Mouse (Mus musculus): Measurements from ENCODE around the gene Ythdf2. TPM values are rescaled to one million over a fixed set of nuclear protein-coding genes. Genes with fewer than 3 reads are reported as not detected.

Ythdf2 gene
- total and polyA plus RNA-seq, 2 experiments from 2014 or later: 28.7 to 52.4 TPM

DNA sequence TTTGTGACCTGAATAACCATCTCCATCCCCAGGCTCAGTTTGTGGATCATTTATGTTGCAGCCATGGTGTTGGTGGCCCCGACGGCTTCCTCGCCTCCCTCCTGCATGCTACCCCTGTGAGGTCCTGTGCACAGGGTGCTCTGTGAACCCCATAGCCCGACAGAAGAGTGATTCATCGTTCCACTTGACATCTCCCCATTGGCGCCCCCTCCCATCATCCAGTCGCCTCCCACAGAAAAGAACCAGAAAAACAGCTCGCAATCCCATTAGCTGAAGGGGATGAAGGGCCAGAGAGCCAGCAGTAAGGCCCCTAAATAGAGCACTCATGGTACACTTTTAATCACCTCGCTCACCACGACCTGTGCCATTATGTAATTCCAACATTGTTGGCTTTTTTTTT, 35.6 kb downstream of the Ythdf2 start:
- ATAC-seq (ENCODE audit: insufficient read depth, low read depth) (no peak), DNase-seq (ENCODE audit: low spot score) (no peak)
- H3K36me3 ChIP-seq (replicated peaks; ENCODE audit: control insufficient read depth, insufficient read depth, low read length): no peaks in the 10 kb centered on the region
- no peak overlapping the region for H3K9ac ChIP-seq (replicated peaks; ENCODE audit: low read depth, low read length)
- no peak overlapping the region for H3K27ac ChIP-seq (ENCODE audit: low read depth)
- no peak overlapping the region for H3K4me2 ChIP-seq (ENCODE audit: low read depth, low read length)
- H3K4me3 ChIP-seq (ENCODE audit: low read depth, low read length): no peak overlapping the region
- no peak for TF ChIP-seq CTCF (IDR thresholded peaks at IDR 0.05; ENCODE audit: low read depth)
- no peak for TF ChIP-seq EP300 (IDR thresholded peaks at IDR 0.05; ENCODE audit: low read depth)
- no peaks in the 10 kb centered on the region for H3K9me3 ChIP-seq (replicated peaks; ENCODE audit: control insufficient read depth, low read length)
- H3K27me3 ChIP-seq (ENCODE audit: control insufficient read depth, insufficient read depth, low read length): no peaks in the 10 kb centered on the region
- H3K4me1 ChIP-seq (ENCODE audit: control insufficient read depth, insufficient read depth): no peaks in the 10 kb centered on the region
- 61% methylated on average over 10 of the region's 10 CpGs for WGBS

DNA sequence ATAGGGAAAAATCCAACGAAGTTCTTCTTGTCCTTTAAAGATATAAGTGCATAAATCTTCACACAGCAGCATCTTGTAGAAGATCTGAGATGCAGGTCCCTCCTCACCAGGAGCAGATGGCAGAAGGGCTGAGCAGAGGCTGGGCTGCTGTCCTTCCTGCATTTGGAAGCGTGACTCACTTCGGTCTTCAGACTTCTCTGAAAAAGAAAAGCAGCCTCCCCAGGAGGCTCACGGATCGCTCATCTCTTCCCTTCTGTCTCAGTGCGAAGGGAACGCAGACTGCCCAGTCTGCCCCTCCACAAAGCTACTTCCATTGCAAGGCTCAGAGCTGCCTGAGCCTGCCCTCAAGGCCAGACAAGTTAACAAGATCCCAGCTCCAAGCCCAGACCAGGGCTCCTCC, 41.2 kb downstream of the Ythdf2 start:
- H3K9ac ChIP-seq (replicated peaks; ENCODE audit: low read depth, low read length): no peak overlapping the region
- no peak for TF ChIP-seq EP300 (IDR thresholded peaks at IDR 0.05; ENCODE audit: low read depth)
- no peak for TF ChIP-seq CTCF (IDR thresholded peaks at IDR 0.05; ENCODE audit: low read depth)
- no peak overlapping the region for H3K4me2 ChIP-seq (ENCODE audit: low read depth, low read length)
- no peaks in the 10 kb centered on the region for H3K4me1 ChIP-seq (ENCODE audit: control insufficient read depth, insufficient read depth)
- DNase-seq (ENCODE audit: low spot score) (no peak), ATAC-seq (ENCODE audit: insufficient read depth, low read depth) (no peak)
- no peak overlapping the region for H3K27ac ChIP-seq (ENCODE audit: low read depth)
- no peak overlapping the region for H3K4me3 ChIP-seq (ENCODE audit: low read depth, low read length)
- whole genome bisulfite sequencing: 32% methylated on average over 7 of the region's 7 CpGs
- H3K27me3 ChIP-seq (ENCODE audit: control insufficient read depth, insufficient read depth, low read length): no peaks in the 10 kb centered on the region
- H3K9me3 ChIP-seq (replicated peaks; ENCODE audit: control insufficient read depth, low read length): no peaks in the 10 kb centered on the region
- no peaks in the 10 kb centered on the region for H3K36me3 ChIP-seq (replicated peaks; ENCODE audit: control insufficient read depth, insufficient read depth, low read length)

DNA sequence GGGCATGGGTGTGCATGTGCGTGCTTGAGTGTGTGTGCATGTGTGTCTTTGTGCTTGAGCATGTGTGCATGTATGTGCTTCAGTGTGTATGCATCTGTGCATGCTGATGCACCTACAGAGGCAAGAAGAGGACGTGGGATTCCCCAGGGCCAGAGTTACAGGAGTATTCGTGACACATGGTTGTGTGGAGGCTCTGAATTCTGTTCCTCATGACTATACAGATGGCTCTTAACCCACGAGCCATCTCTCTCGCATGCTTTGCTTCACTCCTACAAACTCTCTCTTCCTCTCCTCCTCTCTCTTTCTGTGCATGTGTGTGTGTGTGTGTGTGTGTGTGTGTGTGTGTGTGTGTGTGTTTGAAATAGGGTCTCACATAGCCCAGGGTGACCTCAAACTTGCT, 42.3 kb downstream of the Ythdf2 start:
- Histone ChIP-seq H3K4me1 (ENCODE audit: control insufficient read depth, insufficient read depth) (no peaks in the 10 kb centered on the region), H3K9ac (replicated peaks; ENCODE audit: low read depth, low read length) (no peak overlapping the region), H3K4me2 (ENCODE audit: low read depth, low read length) (no peak overlapping the region), H3K4me3 (ENCODE audit: low read depth, low read length) (no peak overlapping the region), H3K36me3 (replicated peaks; ENCODE audit: control insufficient read depth, insufficient read depth, low read length) (no peaks in the 10 kb centered on the region), H3K27ac (ENCODE audit: low read depth) (no peak overlapping the region), H3K27me3 (ENCODE audit: control insufficient read depth, insufficient read depth, low read length) (no peaks in the 10 kb centered on the region), H3K9me3 (replicated peaks; ENCODE audit: control insufficient read depth, low read length) (no peaks in the 10 kb centered on the region)
- TF ChIP-seq EP300 (IDR thresholded peaks at IDR 0.05; ENCODE audit: low read depth): no peak
- TF ChIP-seq CTCF (IDR thresholded peaks at IDR 0.05; ENCODE audit: low read depth): no peak
- ATAC-seq (ENCODE audit: insufficient read depth, low read depth) (no peak), DNase-seq (ENCODE audit: low spot score) (no peak)
- WGBS: 66% methylated on average over 5 of the region's 5 CpGs

DNA sequence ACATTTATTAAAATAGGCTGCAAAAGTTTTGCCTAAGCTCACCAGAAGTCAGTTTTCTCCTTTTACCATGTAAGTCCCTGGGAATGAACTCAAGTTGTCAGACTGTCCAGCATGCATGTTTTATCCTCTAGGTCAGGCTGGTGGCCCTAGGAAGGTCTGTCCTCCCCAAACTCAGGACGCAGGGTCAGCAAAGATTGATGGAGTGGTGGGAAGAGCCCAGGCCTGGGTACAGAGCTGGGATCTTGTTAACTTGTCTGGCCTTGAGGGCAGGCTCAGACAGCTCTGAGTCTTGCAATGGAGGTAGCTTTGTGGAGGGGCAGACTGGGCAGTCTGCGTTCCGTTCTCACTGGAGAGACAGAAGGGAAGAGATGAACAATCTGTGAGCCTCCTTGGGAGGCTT, 42.8 kb downstream of the Ythdf2 start:
- WGBS: 91% methylated on average over 3 of the region's 3 CpGs
- H3K9ac ChIP-seq (replicated peaks; ENCODE audit: low read depth, low read length): no peak overlapping the region
- H3K27ac ChIP-seq (ENCODE audit: low read depth): no peak overlapping the region
- H3K27me3 ChIP-seq (ENCODE audit: control insufficient read depth, insufficient read depth, low read length): no peaks in the 10 kb centered on the region
- H3K9me3 ChIP-seq (replicated peaks; ENCODE audit: control insufficient read depth, low read length): no peaks in the 10 kb centered on the region
- H3K4me3 ChIP-seq (ENCODE audit: low read depth, low read length): no peak overlapping the region
- H3K36me3 ChIP-seq (replicated peaks; ENCODE audit: control insufficient read depth, insufficient read depth, low read length): no peaks in the 10 kb centered on the region
- no peak for TF ChIP-seq EP300 (IDR thresholded peaks at IDR 0.05; ENCODE audit: low read depth)
- no peak for TF ChIP-seq CTCF (IDR thresholded peaks at IDR 0.05; ENCODE audit: low read depth)
- DNase-seq (ENCODE audit: low spot score) (no peak), ATAC-seq (ENCODE audit: insufficient read depth, low read depth) (no peak)
- H3K4me1 ChIP-seq (ENCODE audit: control insufficient read depth, insufficient read depth): no peaks in the 10 kb centered on the region
- no peak overlapping the region for H3K4me2 ChIP-seq (ENCODE audit: low read depth, low read length)

DNA sequence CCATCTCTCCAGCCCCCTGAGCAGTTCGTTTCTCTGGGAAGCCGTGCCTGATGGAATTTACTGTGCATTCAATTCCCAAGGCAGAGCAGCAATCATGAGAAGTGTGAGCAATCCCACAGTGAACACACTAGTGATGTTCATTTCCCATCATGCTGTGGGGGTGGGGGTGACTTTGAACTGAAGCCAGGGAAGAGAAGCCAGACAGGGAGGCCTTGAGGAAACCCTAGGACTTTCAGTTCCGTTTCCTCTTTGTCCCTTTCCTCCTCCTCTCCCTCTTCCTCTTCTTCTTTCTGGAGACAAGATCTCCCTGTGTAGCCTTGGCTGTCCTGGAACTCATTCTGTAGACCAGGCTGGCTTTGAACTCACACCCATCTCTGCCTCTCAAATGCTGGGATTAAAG, 44.7 kb downstream of the Ythdf2 start:
- TF ChIP-seq EP300 (IDR thresholded peaks at IDR 0.05; ENCODE audit: low read depth) (no peak), CTCF (IDR thresholded peaks at IDR 0.05; ENCODE audit: low read depth) (no peak)
- no peak for ATAC-seq (ENCODE audit: insufficient read depth, low read depth)
- Histone ChIP-seq H3K9ac (replicated peaks; ENCODE audit: low read depth, low read length) (no peak overlapping the region), H3K27me3 (ENCODE audit: control insufficient read depth, insufficient read depth, low read length) (no peaks in the 10 kb centered on the region), H3K4me1 (ENCODE audit: control insufficient read depth, insufficient read depth) (no peaks in the 10 kb centered on the region), H3K4me3 (ENCODE audit: low read depth, low read length) (no peak overlapping the region), H3K4me2 (ENCODE audit: low read depth, low read length) (no peak overlapping the region), H3K36me3 (replicated peaks; ENCODE audit: control insufficient read depth, insufficient read depth, low read length) (no peaks in the 10 kb centered on the region), H3K27ac (ENCODE audit: low read depth) (no peak overlapping the region), H3K9me3 (replicated peaks; ENCODE audit: control insufficient read depth, low read length) (no peaks in the 10 kb centered on the region)
- WGBS: 60% methylated on average over 3 of the region's 3 CpGs
- no peak for DNase-seq (ENCODE audit: low spot score)

Data from heart, postnatal 0 days (tissue).